Mouse (Mus musculus) testis, postnatal 10 days (tissue): Measurements from ENCODE around the gene Adamts2.

Experiments used
- DNase-seq: peaks from one replicate; pipeline ENCODE4 v3.0.0; 2021; ENCODE audit warnings: low spot score

Gene Adamts2

DNA sequence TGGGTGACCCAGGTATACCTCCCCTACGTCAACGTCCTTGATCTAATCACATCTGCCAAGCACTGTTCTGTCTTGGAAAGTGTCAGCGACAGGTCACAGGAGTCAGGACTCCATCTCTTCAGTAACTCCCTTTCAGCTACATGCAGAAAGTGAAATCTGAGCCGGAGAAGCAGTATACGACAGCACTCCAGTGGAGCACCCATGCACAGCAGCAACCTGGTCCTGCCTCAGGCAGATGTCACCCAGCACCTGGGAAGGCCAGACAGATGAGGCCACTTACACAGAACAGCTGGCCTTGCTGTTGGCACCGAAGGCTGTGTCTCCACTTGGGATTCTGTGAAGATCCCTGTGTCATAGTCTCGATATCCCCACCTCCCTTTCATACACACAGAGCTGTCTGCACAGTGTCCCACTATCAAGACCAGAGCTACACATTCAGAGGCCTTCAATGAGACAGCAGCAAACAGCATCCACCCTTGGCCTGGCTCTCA is 70.0 kb downstream of the Adamts2 start:
- DNase-seq, result no peak

DNA sequence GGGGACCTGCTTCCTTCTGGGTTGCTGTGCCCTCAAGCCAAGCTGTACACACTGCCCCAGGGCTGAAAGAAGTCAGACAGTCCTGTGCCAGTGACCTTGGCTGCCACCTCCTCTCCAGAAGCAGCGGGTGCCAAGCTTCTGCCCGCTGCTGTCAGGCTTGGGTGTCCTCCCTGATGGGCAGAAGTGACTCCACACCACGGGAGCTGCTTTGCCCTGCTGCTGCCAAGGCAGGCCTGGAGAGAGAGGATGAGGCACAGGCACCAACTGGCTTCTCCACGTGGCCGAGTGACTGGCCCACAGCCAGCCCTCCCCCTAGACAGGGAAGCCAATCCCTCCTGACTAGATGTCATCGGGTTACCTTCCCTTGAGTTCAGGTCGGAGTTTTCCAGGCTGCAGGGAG is 71.0 kb downstream of the Adamts2 start:
- DNase-seq, result peak; percentile 78

DNA sequence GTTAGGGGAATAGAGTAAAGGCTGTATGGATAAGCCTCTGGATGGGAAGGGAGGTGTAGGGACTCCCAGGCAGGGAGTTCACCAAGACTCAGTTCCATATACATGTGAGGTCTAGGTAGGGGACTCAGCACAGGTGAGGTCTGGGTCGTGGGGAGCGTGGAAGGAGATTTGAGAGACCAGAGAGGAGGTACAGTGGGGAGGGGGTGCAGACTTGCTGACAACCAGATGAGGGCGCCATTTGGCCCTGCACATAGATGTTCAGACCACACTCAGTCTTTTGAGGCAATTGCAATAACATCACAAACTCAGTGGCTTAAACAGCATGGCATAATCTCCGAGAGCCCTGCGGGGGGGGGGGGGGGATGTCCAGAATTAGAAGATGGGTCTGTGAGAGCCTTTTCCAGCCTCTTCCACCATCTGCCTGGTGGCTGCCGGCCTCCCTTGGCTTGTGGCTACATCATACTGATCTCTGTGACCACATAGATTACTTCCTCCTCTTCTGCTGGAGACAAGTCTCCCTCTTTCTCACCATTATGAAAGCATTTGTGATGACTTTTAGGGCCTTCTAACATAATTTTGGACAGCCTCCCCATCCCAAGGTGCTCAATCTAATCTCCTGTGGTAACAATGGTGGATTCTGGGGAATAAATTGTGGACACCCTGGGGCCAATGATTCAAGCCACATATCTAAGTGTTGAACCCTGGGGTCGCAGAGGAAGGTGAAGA is 71.8 kb downstream of the Adamts2 start:
- peak; percentile 67 for DNase-seq

DNA sequence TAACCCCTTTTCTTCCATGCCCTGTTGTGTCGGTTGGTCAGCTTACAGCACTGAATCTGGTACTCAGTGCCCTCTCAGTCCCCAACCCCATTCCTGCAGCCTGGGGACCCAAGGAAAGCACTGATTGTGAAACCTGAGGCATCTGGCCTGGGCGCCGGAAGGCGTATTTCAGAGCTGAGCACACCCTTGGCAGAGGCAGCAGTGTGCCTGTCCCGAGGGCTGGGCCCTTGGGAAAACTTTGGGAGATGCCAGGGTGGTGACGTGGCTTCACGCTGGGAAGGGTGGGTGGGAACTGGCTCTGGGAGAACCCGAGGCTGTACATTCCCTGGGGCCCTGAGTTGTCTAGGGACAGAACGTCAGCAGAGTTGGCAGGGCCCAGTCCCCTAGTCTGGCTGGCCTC is 72.5 kb downstream of the Adamts2 start:
- no peak for DNase-seq

DNA sequence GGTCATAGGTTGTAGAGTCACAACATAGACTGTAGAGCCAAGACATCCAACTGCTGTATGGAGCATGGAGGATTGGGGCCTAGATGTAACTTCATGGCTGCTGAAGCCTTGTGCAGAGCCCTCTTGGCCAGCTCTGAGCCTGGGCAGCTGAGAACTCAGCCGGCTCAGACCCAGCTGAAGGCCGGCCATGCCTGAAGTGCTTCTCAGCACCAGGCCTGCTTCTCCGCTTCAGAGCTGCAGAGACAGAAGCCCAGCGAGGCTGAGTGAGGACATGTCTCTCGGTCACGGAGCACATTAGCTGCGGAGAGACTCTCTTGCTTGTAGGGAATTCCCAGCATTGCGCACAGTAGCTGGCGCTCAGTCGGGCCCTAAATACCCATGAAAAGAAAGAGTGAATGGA is 76.8 kb downstream of the Adamts2 start:
- no peak for DNase-seq

DNA sequence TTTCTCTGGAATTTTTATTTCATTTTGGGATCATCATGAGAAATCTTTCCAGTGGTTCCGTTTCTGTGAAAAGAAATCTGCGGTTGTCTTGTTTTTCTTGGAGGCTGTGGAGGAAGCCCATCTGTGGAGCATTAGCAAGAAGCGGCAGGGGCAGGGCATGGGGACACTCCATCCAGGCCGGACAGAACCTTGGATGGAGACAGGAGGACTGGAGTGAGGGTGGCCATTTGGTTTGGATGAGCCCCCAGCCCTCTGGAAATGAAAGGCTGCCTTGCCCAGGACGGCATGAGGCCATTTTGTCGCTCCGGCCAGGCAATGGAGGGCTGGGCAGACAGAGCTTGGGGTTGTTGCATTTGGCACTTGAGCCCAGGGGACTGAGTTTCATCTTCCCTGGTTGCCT is 80.1 kb downstream of the Adamts2 start:
- no peak for DNase-seq

DNA sequence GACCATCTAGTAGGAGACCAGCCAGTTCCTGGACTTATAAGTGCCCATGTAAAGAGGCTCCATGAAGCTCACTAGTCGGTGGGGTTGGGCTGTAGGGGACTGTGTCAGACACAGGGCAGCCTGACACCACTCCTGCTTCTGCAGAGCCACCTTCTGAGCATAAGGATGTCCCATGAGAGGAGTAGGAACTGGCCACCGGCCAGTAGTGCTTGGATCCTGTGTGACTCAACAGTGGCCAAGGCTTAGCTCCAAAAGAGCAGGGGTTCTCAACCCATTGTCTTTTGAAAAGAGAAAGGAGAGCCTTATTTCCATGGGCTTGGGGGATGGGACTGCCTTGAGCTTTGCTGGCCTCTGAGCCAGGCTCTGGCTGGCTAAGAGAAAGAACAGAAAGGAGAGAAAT is 81.9 kb downstream of the Adamts2 start:
- no peak for DNase-seq

DNA sequence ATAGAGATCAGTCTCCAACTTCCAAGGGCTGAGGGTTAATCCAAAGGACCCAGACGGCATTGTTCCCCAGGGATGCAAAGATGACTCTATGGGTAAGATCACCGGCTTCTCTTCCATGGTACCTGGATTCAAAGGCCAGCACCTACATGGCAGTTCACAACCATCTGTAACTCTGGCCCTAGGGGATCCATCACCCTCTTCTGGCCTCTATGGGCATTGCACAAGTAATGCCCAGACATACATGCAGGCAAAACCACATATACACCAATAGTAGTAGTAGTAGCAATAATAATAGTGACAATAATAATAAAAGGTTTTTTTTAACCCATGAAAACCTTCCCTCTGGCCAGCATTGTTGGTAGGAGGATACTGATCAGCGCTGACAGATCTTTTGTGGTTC is 86.7 kb downstream of the Adamts2 start:
- DNase-seq, result no peak

DNA sequence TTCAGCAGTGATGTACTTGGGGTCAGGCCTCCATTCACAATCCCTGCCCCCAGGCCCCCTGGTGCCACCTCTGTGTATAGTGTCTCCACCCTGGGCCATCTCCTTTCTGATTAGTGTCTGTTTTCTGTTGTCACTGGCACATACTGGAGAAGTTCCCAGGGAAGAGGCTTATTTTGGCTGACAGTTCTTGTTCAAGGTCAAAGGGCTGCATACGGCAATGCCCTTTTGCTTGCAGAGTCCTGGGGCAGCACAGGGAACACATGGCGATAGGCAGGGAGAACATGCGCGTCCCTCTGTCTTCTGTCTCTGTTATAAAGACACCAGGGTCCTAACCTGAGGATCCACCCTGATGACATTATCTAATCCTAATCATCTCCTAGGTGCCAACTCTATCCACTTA is 87.8 kb downstream of the Adamts2 start:
- no peak for DNase-seq

DNA sequence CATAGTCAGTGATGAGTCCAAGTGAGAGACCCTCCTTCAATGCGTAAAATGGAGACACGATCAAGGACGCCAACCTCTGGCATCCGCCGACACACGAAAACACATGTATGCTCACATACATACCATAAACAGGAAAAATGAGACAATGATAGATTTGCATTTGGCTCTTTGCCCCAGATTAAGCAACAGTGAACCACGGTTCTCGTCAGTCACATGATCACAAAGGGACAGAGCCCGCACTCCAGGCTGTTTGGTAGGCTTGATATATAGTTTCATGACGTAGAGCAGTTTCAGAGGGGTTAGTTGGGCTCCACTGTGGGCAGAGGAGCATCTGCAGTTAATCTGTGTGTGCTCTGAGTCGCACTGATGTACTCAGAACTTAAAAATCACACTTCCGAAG is 98.1 kb downstream of the Adamts2 start:
- no peak for DNase-seq

DNA sequence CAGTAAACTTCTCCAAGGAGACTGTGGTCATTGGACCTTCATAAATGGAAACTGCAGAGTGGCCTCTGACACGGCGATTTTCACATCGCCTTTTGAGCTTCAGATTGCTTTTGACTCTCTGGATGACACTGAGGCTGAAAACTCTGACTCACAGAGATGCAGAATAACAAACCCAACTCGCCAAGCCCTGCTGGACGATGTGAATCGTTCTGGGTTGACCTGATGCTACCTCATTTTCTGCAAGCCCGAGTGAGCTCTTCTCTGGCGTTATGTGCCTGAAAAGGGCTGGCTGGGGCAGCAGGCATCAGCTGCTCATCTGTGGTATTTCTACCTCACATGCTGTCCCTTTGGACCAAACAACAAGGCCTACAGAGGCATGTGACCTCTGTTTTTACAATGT is 98.6 kb downstream of the Adamts2 start:
- DNase-seq, result no peak

DNA sequence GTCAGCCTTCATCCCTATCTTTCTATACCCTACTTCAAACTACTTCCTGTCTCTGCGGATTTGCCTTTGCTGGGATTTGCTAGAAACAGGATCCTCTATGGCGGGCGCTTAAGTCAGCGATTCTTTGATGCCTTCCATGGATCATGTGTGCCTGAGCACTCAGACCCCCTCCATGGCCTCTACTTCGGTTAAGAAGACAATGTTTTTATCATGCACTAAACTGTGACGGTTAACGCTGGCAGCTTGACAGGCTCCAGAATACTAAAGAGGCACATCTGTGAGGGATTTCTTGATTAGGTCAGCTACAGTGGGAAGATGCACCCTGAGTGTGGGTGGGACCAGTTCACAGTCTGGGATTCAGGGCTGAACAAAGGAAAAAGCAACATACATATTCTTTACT is 101.5 kb downstream of the Adamts2 start:
- no peak for DNase-seq

DNA sequence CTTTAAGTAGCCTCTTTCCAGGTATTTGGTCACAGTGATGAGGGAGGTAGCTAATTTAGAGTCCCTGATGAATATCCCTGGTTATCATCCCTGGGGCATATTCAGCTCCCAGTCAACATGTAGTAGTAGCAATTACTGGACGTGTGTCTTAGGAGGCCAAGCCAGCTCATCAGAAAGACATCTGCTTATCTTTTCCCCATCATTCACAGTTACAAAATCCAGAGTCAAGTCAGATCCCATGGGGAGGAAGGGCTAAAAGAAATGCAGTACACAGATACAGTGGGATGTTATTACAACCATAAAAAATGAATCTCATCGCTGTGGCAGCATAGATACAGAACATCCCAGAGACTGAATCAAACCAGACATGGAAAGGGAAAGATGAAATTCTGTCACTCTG is 102.6 kb downstream of the Adamts2 start:
- no peak for DNase-seq

DNA sequence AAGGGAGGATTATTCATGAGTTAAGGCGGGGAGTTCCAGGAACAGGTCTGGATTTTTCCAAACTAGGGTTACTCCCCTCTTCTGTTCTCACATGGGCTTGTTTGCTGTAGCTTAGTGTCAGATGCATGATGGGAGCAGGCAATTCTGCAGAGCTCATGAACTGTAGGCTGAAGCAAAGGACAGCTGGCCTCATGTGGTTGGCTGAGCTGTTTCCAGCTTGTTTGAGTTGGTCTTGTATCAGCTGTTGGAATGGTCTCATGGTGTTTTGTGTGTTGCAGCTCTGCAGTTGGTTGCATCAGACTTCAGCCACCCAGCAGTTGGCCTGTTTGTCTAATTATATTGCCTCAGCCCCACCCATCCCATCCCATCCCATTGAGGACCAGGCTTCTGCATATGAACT is 105.4 kb downstream of the Adamts2 start:
- no peak for DNase-seq

DNA sequence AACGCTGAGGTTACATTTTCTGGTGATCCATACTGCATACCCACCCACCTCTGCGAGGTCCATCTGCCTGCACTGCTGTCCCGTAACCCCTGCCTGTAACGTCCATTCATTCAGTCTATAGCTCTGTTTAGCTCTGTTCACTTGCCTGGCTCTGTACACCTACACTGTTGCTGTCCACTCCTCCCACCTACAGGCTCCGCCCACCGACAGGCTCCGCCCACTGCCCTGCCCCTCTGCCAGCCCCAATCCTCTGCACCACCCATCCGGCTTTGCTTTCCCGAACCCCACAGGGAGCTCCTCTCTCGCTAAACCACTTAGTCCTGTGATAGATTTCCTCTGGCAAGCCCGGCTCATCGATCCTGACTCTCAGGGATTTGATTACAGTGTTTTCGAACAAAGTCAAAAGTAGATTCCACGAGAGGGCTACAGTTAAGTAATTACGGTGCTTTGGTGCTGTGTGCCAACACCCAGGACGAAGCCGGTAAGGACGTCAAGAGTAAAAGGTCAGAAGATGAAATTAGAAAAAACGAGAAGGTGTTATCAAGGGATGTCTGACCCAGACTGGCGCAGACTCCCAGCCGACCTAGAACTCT is 111.8 kb downstream of the Adamts2 start:
- DNase-seq, result peak; percentile 70

DNA sequence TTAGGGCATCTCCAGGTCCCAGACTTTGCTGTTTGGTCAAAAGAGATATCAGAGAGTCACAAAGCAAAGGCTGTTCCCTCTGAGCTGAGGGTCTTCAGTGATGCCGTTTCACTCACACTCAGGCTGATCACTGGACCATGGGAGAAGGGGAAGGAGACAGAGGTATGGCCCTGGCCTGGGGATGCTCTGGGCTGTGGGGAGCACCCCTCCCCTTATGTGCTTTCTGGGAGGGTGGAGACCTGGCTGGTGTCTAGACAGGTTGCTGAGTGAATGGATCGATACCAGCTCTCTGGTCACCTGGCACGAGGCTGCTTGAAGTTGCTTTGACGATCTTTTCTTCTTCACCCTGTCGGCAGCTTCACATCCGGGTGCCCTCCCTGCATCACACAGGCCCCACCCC is 113.2 kb downstream of the Adamts2 start:
- no peak for DNase-seq

DNA sequence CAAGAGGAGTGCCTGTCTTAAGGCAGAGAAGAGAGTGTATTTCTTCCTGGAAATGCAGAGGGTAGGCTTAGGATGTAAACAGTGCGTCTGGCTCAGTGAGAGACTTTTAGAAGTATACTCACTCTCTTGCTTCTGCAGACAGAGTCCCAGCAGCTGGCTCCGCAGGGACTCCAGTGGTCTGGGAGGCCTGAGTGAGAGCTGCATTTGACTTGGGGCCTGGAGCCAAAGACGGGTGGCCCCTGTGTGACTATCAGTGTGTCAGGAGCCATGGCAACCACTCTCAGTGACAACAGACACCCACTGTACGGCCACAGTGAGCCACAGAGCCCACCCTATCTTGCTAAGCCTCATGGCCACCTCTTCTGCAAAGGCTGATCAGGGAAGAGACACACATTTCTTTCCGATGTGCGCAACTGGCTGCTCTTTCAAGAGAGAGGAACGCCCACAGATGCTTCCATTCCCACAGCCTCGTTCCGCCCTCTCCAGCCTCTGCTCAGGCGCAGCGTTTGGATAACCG is 115.6 kb downstream of the Adamts2 start:
- DNase-seq, result no peak

DNA sequence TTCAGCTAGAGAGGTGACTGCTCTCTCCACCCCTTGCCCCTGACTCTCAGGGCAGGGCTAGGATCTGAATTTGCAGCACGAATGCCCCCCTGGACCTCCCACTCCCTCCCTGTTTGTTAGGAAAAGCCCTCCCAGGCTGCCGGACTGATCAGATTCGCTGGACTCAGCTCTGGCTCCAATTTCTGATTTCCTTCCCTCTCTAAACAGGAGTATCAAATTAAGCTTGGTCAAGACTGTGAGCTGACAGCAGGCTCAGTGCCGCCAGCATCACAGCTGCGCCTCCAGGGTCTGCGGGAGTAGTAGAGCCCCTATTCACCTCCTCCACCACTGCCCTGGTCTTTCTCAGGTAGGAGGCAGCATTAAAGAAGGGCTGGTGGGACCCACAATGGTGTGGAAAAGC is 117.0 kb downstream of the Adamts2 start:
- DNase-seq, result no peak

DNA sequence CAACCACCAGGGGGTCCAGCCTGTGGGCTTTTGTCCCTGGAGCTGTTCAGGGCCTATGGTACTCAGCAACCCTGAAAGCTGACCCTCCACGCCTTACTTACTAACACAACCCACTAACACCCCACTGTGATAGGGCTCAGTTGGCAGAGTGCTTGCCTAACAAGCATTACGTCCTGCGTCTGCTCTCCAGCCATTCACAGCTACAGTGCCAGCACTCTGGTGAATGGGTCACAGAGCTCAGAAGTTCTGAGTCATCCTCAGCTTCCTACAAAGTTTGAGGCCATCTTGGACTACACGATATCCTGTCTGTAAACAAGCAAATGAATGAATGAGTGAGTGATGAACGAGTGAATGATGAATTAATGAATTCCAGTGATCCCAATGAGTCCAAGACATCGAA is 118.5 kb downstream of the Adamts2 start:
- DNase-seq, result no peak

DNA sequence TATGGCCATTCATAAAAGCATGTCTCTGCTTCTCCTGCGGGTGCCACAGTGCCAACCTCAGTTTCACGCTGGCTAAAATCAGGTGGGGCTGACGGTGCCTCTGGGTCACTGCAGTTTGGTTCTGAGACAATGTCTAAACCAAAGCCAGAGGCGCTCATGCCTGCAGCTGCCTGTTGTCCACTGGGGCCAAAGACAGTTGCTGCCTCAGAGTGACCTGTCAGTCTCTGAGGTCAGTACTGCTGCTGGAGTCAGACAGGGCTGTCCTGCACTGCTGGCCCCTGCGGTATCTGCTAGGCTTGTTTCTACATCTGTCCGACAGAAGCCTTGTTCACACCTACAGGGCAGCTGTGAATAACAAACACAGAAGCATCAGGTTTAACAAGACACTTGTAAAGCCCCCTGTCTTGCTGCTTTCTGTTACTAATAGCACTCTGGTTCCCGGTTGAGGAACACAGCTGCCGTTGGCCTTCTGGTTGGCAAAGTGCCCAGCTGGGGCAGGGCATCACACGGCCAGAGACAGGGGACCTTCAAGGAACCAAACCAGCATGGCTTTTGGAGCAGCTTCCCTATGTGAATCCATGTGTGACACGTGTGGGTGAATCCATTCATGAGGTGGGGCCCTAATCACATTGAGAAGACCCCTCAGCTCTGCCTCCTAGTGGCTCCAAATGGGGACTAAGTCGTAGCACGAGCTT is 119.1 kb downstream of the Adamts2 start:
- DNase-seq, result peak; percentile 64

DNA sequence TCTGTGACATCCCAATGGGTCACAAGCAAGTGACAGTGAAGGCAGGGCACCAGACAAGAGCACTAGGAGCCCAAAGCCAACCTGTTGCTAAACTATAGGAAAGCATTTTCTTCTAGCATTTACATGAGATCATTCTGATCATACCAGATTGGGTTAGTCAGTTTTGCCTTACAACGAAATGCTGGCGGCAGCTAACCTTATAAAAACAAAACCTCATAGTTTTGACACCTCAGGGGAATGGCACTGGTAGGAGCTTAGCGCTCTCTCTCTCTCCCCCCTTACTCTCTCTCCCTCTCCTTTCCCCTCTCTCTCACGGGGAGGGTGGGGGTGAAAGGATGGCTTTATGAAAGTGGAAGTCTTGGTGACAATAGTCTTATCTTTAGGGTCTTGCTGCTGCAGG is 123.7 kb downstream of the Adamts2 start:
- no peak for DNase-seq

DNA sequence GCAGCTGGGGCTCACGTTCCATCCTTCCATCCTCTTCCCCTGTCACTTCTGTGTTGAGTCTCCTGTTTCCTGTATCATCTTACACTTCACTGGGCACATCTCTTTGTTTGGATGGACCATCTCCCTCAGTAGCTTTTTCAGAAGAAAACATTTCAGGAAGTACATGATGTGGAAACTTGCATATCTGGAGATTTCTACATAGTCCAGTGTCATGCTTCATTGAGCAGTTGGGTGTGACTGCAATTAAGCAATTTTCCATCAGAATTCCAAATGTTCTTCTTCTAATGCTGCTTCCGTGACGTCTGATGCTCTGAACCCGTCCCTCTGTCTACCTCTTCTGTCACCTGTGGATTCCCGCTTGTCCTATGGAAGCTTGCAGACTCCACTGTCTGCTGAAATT is 124.2 kb downstream of the Adamts2 start:
- DNase-seq, result no peak

DNA sequence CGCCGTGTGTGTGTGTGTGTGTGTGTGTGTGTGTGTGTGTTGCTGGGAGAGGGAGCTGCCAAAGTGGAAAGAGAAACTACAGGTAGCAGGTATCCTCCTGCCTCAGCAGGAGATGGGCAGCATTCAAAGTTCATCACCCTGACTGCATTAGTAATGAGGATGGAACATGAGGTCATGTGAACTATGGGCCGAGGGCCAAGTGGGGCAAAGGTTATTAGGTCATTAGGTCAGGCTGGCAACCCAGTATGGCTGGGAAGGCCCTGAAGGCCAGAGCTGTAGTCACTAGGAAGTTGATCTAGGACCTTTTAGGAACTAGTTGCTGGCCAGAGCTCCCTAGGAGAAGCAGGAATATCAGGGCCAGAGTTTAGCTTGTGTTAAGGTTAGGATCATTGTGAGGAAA is 131.3 kb downstream of the Adamts2 start:
- no peak for DNase-seq
